Mouse (Mus musculus) ES-E14 (cell line): ENCODE results near the gene Gipc2.

ENCODE experiments used
- CHD2 ChIP-seq: IDR thresholded peaks from 2 replicates; pipeline ENCODE4 v1.6.1; 2014; ENCODE audit warnings: mild to moderate bottlenecking, low read depth, low read length, inconsistent platforms
- HCFC1 ChIP-seq: IDR thresholded peaks from 2 replicates; pipeline ENCODE4 v1.6.1; 2012; ENCODE audit warnings: low read length, inconsistent platforms, borderline replicate concordance; ENCODE audit not compliant: insufficient read depth
- MAFK ChIP-seq: IDR thresholded peaks from 2 replicates; pipeline ENCODE4 v1.6.1; 2014; ENCODE audit warnings: mild to moderate bottlenecking, low read depth, low read length, inconsistent platforms; ENCODE audit not compliant: insufficient read depth
- ZNF384 ChIP-seq: IDR thresholded peaks from 2 replicates; pipeline ENCODE4 v1.6.1; 2012; ENCODE audit warnings: low read depth, low read length, inconsistent platforms

GRCm38 (mm10) chr3:152170407-152170806 lies 4.4 kb upstream of the Gipc2 start:
- TF ChIP-seq CHD2 (no peak), MAFK (no peak), HCFC1 (no peak), ZNF384 (no peak)
